Mouse (Mus musculus): ENCODE measurements at regions not wholly inside any gene's neighbourhood (a gene's known extent, or its start where the extent isn't known, plus 50 kb on each side); places are given as distances from the start of the nearest gene placed in this dataset.

GRCm38 (mm10) chr15:62431150-62431678, 1413.8 kb downstream of the Gsdmc2 start:
- DNase-seq (ENCODE audit: low spot score in 2 of 2) = no peak

GRCm38 (mm10) chr15:62422995-62423394, 1422.0 kb downstream of the Gsdmc2 start:
- no peak for DNase-seq (ENCODE audit: low spot score in 2 of 2)

- peak in 1 of 2 experiments; percentile 8 for DNase-seq (ENCODE audit: low spot score in 2 of 2)
Observed at GRCm38 (mm10) chr15:62421073-62421851, 1423.7 kb downstream of the Gsdmc2 start.

- DNase-seq (ENCODE audit: low spot score in 2 of 2) = no peak
Observed at GRCm38 (mm10) chr15:62416691-62417090, 1428.3 kb downstream of the Gsdmc2 start.

GRCm38 (mm10) chr15:62413694-62414093, 1431.3 kb downstream of the Gsdmc2 start:
- DNase-seq (ENCODE audit: low spot score in 2 of 2) = no peak

GRCm38 (mm10) chr15:62402142-62402541, 1442.8 kb downstream of the Gsdmc2 start:
- DNase-seq (ENCODE audit: low spot score in 2 of 2) = no peak

- DNase-seq (ENCODE audit: low spot score in 2 of 2) = no peak
Observed at GRCm38 (mm10) chr15:62400984-62401609, 1443.9 kb downstream of the Gsdmc2 start.

GRCm38 (mm10) chr15:62399381-62399780, 1445.6 kb downstream of the Gsdmc2 start:
- no peak for DNase-seq (ENCODE audit: low spot score in 2 of 2)

- no peak for DNase-seq (ENCODE audit: low spot score in 2 of 2)
Observed at GRCm38 (mm10) chr15:62397009-62397408, 1448.0 kb downstream of the Gsdmc2 start.

- DNase-seq (ENCODE audit: low spot score in 2 of 2) = no peak
Observed at GRCm38 (mm10) chr15:62395377-62395776, 1449.6 kb downstream of the Gsdmc2 start.

GRCm38 (mm10) chr15:62393416-62393815, 1451.6 kb downstream of the Gsdmc2 start:
- DNase-seq (ENCODE audit: low spot score in 2 of 2) = no peak

- DNase-seq (ENCODE audit: low spot score in 2 of 2) = no peak
Observed at GRCm38 (mm10) chr15:62392839-62393238, 1452.1 kb downstream of the Gsdmc2 start.

- DNase-seq (ENCODE audit: low spot score in 2 of 2) = no peak
Observed at GRCm38 (mm10) chr15:62392381-62392780, 1452.6 kb downstream of the Gsdmc2 start.

- DNase-seq (ENCODE audit: low spot score in 2 of 2) = no peak
Observed at GRCm38 (mm10) chr15:62389431-62390105, 1455.4 kb downstream of the Gsdmc2 start.

- DNase-seq (ENCODE audit: low spot score in 2 of 2) = no peak
Observed at GRCm38 (mm10) chr15:62382233-62382632, 1459.4 kb upstream of the A1bg start.

GRCm38 (mm10) chr15:62374641-62375040, 1451.8 kb upstream of the A1bg start:
- no peak for DNase-seq (ENCODE audit: low spot score in 2 of 2)

- no peak for DNase-seq (ENCODE audit: low spot score in 2 of 2)
Observed at GRCm38 (mm10) chr15:62361171-62361570, 1438.4 kb upstream of the A1bg start.

- no peak for DNase-seq (ENCODE audit: low spot score in 2 of 2)
Observed at GRCm38 (mm10) chr15:62358338-62359239, 1435.8 kb upstream of the A1bg start.

- no peak for DNase-seq (ENCODE audit: low spot score in 2 of 2)
Observed at GRCm38 (mm10) chr15:62353786-62354185, 1431.0 kb upstream of the A1bg start.

GRCm38 (mm10) chr15:62350862-62351757, 1428.3 kb upstream of the A1bg start:
- DNase-seq (ENCODE audit: low spot score in 2 of 2) = no peak

Data from frontal cortex, postnatal 10 days (tissue).